Mouse (Mus musculus): ENCODE results near the gene Rapgefl1. TPM values are rescaled to one million over a fixed set of nuclear protein-coding genes. Genes with fewer than 3 reads are reported as not detected.
"Not testable (repeated sequence)": the region's sequence is repeated elsewhere in the genome, so short reads cannot be mapped to it uniquely, and the experiment has no call there.

The Rapgefl1 gene
- total RNA-seq, 2 experiments from 2014 or later = 1.8 TPM; not detected in 1

DNA sequence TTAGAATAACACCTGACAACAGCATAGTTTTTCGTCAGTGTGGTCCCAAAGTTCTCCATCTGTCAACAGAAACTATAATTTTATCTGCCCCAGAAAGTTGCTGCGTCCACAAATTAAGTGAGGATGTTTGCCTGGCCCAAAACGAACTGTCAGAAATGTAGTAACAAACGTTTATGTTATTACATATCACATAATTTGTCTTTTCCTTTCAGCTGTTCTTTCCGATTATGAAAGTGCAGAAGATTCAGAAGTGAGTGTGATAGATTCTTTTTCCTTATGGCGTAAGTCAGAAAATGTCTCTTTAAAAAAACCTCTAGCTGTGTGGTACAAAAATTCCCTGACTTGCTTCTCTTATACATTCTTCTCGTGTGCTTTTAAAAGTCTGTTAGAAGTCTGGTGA is 25.9 kb upstream of the Rapgefl1 start:
- ATAC-seq (replicated peaks; ENCODE audit: poor library complexity) = no peak

DNA sequence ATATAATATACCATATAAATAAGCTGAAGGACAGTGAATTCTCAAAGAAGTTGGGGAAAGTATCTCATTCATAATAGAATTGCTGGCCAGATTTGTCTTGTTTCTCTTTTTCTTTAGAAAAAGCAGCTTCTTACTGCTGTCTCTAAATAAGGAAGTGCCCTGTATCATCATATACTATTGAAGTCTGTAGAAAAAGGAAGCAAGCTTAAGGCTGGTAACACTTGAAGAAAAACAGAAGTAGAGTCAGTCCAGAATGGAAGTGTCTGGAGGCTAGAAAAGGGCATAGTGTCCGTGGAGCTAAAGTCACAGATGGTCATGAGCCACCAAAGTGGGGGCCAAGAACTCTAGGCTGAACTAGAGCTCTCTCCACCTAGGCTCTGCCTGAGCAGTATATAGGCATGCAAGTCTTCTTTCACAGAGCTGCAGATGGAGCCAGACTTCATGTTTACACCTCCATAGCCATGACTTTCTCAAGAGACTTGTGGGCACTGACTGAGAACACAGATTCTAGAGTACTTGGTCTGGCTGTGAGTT is 19.8 kb upstream of the Rapgefl1 start:
- peak; percentile 77 for ATAC-seq (replicated peaks; ENCODE audit: poor library complexity)

GRCm38 (mm10) chr11:98820968-98821367 is 15.6 kb upstream of the Rapgefl1 start:
- peak; percentile 82 for ATAC-seq (replicated peaks; ENCODE audit: poor library complexity)

- ATAC-seq (replicated peaks; ENCODE audit: poor library complexity) = not testable (repeated sequence)
These were observed 10.5 kb upstream of the Rapgefl1 start for GRCm38 (mm10) chr11:98826071-98826470.

DNA sequence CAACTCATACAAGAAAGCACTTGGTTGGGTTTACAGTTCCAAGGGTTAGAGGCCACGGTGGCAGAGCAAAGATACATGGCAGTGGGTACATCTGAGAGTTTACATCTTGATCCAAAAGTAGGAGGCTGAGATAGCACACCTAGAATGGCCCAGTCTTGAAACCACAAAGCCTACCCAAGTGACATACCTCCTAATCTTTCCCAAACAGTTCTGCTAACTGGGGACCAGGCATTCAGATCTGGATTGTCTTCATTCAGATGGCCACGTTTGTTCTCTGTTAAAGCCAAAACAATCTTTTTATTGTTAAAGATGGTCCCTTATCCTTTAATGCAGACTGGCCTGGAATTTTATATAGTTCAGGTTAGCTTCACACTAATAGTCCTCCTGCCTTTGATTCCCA is 8.7 kb upstream of the Rapgefl1 start:
- peak; percentile 83 for ATAC-seq (replicated peaks; ENCODE audit: poor library complexity)

- peak; percentile 67 for ATAC-seq (replicated peaks; ENCODE audit: poor library complexity)
These were observed 7.4 kb upstream of the Rapgefl1 start for GRCm38 (mm10) chr11:98829091-98829775.

- no peak for ATAC-seq (replicated peaks; ENCODE audit: poor library complexity)
These were observed 6.7 kb upstream of the Rapgefl1 start for GRCm38 (mm10) chr11:98829875-98830274.

DNA sequence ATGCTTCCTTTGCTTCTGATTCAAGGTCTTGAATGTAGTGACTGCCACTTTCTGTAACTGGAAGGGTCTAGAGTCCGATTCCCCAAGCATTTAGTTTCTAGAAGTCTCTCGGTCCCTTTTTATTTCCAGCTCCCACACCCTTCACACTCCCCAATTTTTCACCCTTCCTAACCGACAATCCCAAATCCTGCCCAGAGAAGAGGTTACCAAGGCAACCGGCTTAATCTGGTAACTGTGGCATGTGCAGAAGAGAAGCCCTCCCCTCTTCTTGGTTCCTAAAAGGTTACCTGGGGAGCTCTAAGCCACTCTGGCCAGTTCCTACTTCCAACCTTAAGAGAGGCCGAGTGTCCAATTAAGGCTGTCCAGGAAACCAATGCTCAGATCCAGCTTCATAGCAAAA is 1.3 kb upstream of the Rapgefl1 start:
- no peak for ATAC-seq (replicated peaks; ENCODE audit: poor library complexity)

DNA sequence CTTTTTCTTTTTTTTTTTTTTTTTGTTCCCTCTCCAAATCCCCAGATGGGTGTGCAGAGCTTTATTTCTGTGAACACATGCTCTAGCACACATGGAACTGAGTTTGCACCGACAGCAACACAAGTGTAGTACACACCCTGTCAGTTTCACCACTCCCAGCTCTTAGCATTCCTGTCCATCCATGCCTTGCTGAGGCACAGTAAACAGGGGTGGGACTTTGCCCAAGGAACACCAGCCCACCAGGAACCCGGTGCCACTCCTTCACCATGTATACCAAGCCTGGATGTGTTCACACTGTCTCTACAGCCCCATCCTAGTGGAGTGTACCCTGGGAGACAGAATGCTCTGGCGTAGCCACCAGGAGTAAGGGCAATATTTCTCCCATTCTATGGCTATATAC is 860 bp upstream of the Rapgefl1 start:
- ATAC-seq (replicated peaks; ENCODE audit: poor library complexity) = no peak

DNA sequence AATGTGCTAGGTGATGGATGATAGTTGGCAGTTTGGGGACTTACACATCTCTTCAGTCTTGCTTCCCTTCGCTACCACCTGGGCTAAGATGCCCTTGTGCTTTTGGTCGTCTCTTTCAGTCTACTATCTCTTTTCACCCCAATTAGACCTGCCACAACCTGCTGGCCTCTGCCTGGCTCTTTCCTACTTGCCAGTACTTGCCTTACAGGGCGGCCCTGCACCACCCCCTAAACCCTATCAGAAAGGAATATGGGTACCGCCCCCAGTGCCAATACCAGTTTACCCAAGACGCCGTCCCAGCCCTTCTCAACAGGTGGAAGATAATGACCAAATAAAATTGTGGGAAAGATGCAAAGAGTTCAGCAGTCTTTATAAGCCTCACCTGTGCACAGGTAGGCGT is 457 bp upstream of the Rapgefl1 start:
- peak; percentile 38; the same call in 1 of the 2 replicates for ATAC-seq (replicated peaks; ENCODE audit: poor library complexity)

DNA sequence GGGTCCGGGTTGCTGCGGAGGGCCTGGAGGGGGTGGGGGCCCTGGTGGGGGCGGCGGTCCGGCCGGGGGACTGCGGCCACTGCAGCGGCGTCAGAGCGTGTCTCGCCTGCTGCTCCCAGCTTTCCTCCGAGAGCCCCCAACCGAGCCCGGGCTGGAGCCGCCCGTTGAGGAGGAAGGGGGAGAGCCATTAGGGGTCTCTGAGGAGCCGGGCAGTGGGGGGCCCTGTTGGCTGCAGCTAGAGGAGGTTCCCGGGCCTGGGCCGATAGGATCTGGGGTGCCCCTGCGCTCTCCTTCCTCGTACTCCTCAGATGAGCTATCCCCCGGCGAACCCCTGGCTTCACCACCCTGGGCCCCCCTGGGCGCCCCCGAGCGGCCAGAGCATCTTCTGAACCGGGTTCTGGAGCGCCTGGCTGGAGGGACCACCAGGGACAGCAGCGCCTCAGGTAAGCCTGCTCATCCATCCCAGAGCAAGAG is 683 bp downstream of the Rapgefl1 start:
- ATAC-seq (replicated peaks; ENCODE audit: poor library complexity) = no peak

GRCm38 (mm10) chr11:98837917-98838316 is 1.3 kb downstream of the Rapgefl1 start:
- no peak for ATAC-seq (replicated peaks; ENCODE audit: poor library complexity)

GRCm38 (mm10) chr11:98838512-98838911 is 1.9 kb downstream of the Rapgefl1 start:
- ATAC-seq (replicated peaks; ENCODE audit: poor library complexity) = no peak

DNA sequence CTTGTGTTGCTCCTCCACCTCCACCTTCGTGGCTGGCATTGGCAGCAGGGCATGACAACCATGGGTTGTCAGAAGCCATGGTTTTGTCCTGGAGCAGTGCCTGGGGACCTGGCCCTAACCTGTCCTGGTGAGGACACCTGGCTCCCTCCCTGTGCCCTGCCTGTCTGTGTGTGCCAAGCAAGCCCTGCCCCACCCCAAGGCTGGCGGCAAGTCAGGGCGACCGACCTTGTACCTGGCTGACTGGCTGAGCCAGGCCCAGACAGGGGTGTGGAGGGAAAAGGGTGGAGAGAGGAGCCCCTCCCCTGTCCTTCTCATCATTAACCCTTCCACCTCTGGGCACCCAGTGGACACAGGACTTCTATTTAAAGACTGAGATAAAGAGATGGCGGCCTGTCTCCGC is 2.8 kb downstream of the Rapgefl1 start:
- ATAC-seq (replicated peaks; ENCODE audit: poor library complexity) = no peak

GRCm38 (mm10) chr11:98839897-98840296 is 3.3 kb downstream of the Rapgefl1 start:
- ATAC-seq (replicated peaks; ENCODE audit: poor library complexity) = no peak

DNA sequence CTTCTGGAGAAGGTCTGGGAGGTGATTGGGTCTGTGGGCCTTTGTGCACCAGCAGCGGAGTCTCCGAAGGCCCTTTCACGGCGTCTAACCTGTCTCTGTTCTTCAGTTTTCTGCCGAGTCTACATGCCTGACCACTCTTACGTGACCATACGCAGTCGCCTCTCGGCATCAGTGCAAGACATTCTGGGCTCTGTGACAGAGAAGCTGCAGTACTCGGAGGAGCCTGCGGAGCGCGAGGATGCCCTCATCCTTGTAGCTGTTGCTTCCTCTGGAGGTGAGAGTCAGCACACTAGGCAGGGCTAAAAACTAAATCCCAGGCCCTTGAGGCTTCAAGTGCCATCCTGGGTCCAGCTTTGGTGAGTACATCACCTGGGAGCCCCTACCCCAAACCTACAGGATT is 9.4 kb downstream of the Rapgefl1 start:
- ATAC-seq (replicated peaks; ENCODE audit: poor library complexity) = no peak

DNA sequence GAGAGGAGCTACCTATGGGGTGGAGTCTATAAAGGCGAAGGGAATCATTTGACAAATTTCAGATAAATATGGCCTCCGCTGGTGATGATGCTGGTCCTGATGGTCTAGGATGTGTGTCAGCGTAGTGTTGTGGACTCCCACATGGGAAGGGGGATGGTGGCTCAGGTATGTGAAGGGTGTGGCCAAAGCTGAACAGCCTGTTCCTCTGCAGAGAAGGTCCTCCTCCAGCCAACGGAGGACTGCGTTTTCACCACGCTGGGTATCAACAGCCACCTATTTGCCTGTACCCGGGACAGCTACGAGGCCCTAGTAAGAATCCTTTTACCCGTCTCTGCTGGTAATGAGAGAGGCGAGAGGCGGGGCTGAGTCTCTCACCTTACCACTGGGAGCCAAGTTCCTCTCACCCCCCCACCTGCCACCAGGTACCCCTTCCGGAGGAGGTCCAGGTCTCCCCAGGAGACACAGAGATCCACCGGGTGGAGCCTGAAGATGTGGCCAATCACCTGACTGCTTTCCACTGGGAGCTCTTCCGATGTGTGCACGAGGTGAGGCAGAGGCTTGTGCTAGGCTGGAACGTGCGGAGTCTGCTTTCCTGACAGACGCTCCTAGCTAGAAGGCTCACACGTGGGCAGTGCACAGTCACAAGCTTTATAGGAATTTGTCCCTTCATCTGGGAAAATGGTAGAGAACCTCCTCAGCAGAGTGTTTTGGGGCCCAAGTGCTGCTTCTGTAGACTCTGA is 10.4 kb downstream of the Rapgefl1 start:
- ATAC-seq (replicated peaks; ENCODE audit: poor library complexity) = no peak

DNA sequence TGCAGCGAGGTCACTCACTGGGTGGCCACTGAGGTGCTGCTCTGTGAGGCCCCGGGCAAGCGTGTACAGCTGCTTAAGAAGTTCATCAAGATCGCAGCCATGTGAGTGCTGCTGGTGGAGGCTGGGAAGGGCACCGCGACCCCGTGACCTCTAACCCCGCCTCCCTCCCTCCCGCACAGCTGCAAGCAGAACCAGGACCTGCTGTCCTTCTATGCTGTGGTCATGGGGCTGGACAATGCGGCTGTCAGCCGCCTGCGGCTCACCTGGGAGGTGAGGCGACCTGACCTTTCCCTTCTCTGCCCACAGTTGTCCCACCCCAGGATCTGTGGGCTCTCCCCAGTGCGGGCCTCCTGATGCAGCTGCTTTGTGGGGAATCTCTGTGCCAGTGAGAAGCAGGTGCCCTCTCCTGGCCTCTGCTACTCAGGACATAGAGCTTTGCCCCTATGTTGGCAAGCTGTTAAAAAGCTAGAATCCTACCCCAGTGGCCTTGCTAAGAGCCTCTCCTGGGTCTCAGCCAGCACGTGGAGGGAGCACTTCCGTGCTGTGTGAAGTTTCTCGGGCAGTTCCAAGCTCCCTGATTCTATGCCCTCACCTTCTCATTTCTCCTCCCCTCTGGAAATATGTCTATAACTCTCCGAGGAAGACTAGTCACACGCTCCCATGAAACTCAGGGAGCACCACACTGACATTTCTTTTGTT is 12.8 kb downstream of the Rapgefl1 start:
- ATAC-seq (replicated peaks; ENCODE audit: poor library complexity) = 0 out of 2 replicates have a peak, but pooled peaks have one; percentile 29

GRCm38 (mm10) chr11:98850100-98851093 is 13.8 kb downstream of the Rapgefl1 start:
- ATAC-seq (replicated peaks; ENCODE audit: poor library complexity) = peak; percentile 49

GRCm38 (mm10) chr11:98854116-98854515 is 17.5 kb downstream of the Rapgefl1 start:
- no peak for ATAC-seq (replicated peaks; ENCODE audit: poor library complexity)

All from megakaryocyte progenitor cell, adult 5-6 weeks (primary cell).